Mouse (Mus musculus) kidney, adult 2 months (tissue): ENCODE data around the gene Olfr458. TPM values are rescaled to one million over a fixed set of nuclear protein-coding genes. Genes with fewer than 3 reads are reported as not detected.

Experiments used
- DNase-seq: peaks from one replicate; pipeline ENCODE4 v3.0.0; 2021
- H3K27ac ChIP-seq: fragments of 200-500 bp; 2 replicates; pipeline ENCODE4 v1.5.1; 2012; ENCODE audit warnings: low read depth, low read length, control low read depth, inconsistent platforms; ENCODE audit not compliant: insufficient read depth
- H3K27me3 ChIP-seq: fragments of 200-500 bp; replicated peaks from 2 replicates; pipeline ENCODE4 v1.6.1; 2012; ENCODE audit warnings: mild to moderate bottlenecking, moderate library complexity, low read length, inconsistent platforms; ENCODE audit not compliant: control insufficient read depth, insufficient read depth
- H3K36me3 ChIP-seq: fragments of 200-500 bp; 2 replicates; pipeline ENCODE4 v1.6.1; 2012; ENCODE audit warnings: mild to moderate bottlenecking, moderate library complexity, low read length, inconsistent platforms; ENCODE audit not compliant: control insufficient read depth, insufficient read depth
- H3K4me1 ChIP-seq: fragments of 200-500 bp; 2 replicates; pipeline ENCODE4 v1.6.1; 2011; ENCODE audit warnings: low read length; ENCODE audit not compliant: control insufficient read depth, insufficient read depth
- H3K4me3 ChIP-seq: fragments of 200-500 bp; 2 replicates; pipeline ENCODE4 v1.5.1; 2011; ENCODE audit warnings: mild to moderate bottlenecking, low read depth, low read length, control low read depth; ENCODE audit not compliant: insufficient read depth
- CTCF ChIP-seq: fragments of 200-500 bp; conservative IDR thresholded peaks from 2 replicates; pipeline ENCODE4 v1.5.1; 2011; ENCODE audit warnings: low read depth, mild to moderate bottlenecking, control low read depth, low read length, moderate library complexity, mixed read lengths; ENCODE audit not compliant: insufficient read depth, insufficient read length
- POLR2A ChIP-seq: fragments of 200-500 bp; IDR thresholded peaks from one replicate; pipeline ENCODE4 v1.6.1; 2011; ENCODE audit warnings: low read depth, low read length, control low read depth
- WGBS: fragments of 180-500 bp; shearing (Covaris S2); methylation state at CpG from one replicate; pipeline ENCODE4 v1.1.7; 2018; 5-methylcytosine and 5-hydroxymethylcytosine counted together
- polyA plus RNA-seq: library from polyadenylated mRNA; depleted of rRNA; stranded (reverse); fragments of >200 nt; gene quantifications from 2 replicates; pipeline ENCODE4 v1.2.3, GENCODE M21; 2012

The Olfr458 gene
- polyA plus RNA-seq, 1 experiment: not detected

GRCm38 (mm10) chr6:42470542-42470941 is 5.5 kb upstream of the Olfr458 start:
- 68% methylated on average over 4 of the region's 4 CpGs for whole genome bisulfite sequencing
- no peaks in the 10 kb centered on the region for H3K36me3 ChIP-seq
- H3K27me3 ChIP-seq: no peaks in the 10 kb centered on the region
- DNase-seq: no peak
- H3K27ac ChIP-seq: no peak overlapping the region
- H3K4me1 ChIP-seq: no peaks in the 10 kb centered on the region
- TF ChIP-seq POLR2A (no peak), CTCF (no peak)
- H3K4me3 ChIP-seq: no peak overlapping the region

GRCm38 (mm10) chr6:42447381-42447780 is 17.6 kb downstream of the Olfr458 start:
- TF ChIP-seq POLR2A (no peak), CTCF (no peak)
- WGBS: 69% methylated on average over 2 of the region's 2 CpGs

GRCm38 (mm10) chr6:42444491-42444890 is 20.5 kb downstream of the Olfr458 start:
- Histone ChIP-seq H3K27me3 (no peaks in the 10 kb centered on the region), H3K4me1 (no peaks in the 10 kb centered on the region), H3K4me3 (no peak overlapping the region), H3K36me3 (no peaks in the 10 kb centered on the region), H3K27ac (no peak overlapping the region)
- TF ChIP-seq CTCF: no peak
- no peak for TF ChIP-seq POLR2A
- DNase-seq: no peak
- WGBS: 75% methylated on average over 2 of the region's 2 CpGs

More at GRCm38 (mm10) chr6:42447381-42447780, 17.6 kb downstream of the Olfr458 start:
- DNase-seq: no peak
- Histone ChIP-seq H3K27me3 (no peaks in the 10 kb centered on the region), H3K4me3 (no peak overlapping the region), H3K36me3 (no peaks in the 10 kb centered on the region), H3K4me1 (no peaks in the 10 kb centered on the region), H3K27ac (no peak overlapping the region)

GRCm38 (mm10) chr6:42441395-42441794 is 23.6 kb downstream of the Olfr458 start:
- TF ChIP-seq POLR2A (no peak), CTCF (no peak)
- DNase-seq: no peak
- Histone ChIP-seq H3K4me1 (no peaks in the 10 kb centered on the region), H3K4me3 (no peak overlapping the region), H3K27ac (no peak overlapping the region), H3K36me3 (no peaks in the 10 kb centered on the region), H3K27me3 (no peaks in the 10 kb centered on the region)
- WGBS: 59% methylated on average over 2 of the region's 2 CpGs

GRCm38 (mm10) chr6:42435490-42435889 is 29.5 kb downstream of the Olfr458 start:
- TF ChIP-seq CTCF: no peak
- no peak for TF ChIP-seq POLR2A
- WGBS: 77% methylated on average over 2 of the region's 2 CpGs
- DNase-seq: no peak

GRCm38 (mm10) chr6:42434446-42434845 is 30.6 kb downstream of the Olfr458 start, which contains the start of gene Tas2r126:
Gene Tas2r126, plus strand, starts transcription at chr6:42434535.
- Histone ChIP-seq H3K4me3 (no peak within 1 kb of the TSS), H3K27ac (no peak within 1 kb of the TSS), H3K36me3 (no peaks in the 10 kb centered on the region), H3K27me3 (no peaks in the 10 kb centered on the region), H3K4me1 (no peaks in the 10 kb centered on the region)
- no peak for TF ChIP-seq CTCF
- TF ChIP-seq POLR2A: no peak
- WGBS: 28% methylated on average over 6 of the region's 6 CpGs
- peak; percentile 36 for DNase-seq

More at GRCm38 (mm10) chr6:42435490-42435889, 29.5 kb downstream of the Olfr458 start:
- no peaks in the 10 kb centered on the region for H3K27me3 ChIP-seq
- H3K36me3 ChIP-seq: no peaks in the 10 kb centered on the region
- no peak overlapping the region for H3K4me3 ChIP-seq
- no peak overlapping the region for H3K27ac ChIP-seq
- H3K4me1 ChIP-seq: no peaks in the 10 kb centered on the region

GRCm38 (mm10) chr6:42433554-42433953 is 31.4 kb downstream of the Olfr458 start:
- DNase-seq: peak; percentile 8

GRCm38 (mm10) chr6:42426337-42426736 is 38.7 kb downstream of the Olfr458 start:
- Histone ChIP-seq H3K27me3 (no peaks in the 10 kb centered on the region), H3K4me1 (no peaks in the 10 kb centered on the region), H3K4me3 (no peak overlapping the region), H3K36me3 (no peaks in the 10 kb centered on the region), H3K27ac (no peak overlapping the region)
- DNase-seq: no peak
- TF ChIP-seq POLR2A: no peak
- TF ChIP-seq CTCF: no peak
- 84% methylated on average over 4 of the region's 4 CpGs for WGBS

More at GRCm38 (mm10) chr6:42433554-42433953, 31.4 kb downstream of the Olfr458 start:
- no peak for TF ChIP-seq CTCF
- TF ChIP-seq POLR2A: no peak
- no peaks in the 10 kb centered on the region for H3K4me1 ChIP-seq
- no peak overlapping the region for H3K27ac ChIP-seq
- H3K4me3 ChIP-seq: no peak overlapping the region
- H3K27me3 ChIP-seq: no peaks in the 10 kb centered on the region
- H3K36me3 ChIP-seq: no peaks in the 10 kb centered on the region
- WGBS: 50% methylated on average over 2 of the region's 2 CpGs
